Mouse (Mus musculus) neural tube, embryonic 12.5 days (tissue): ENCODE results near the gene Eddm3b. TPM values are rescaled to one million over a fixed set of nuclear protein-coding genes. Genes with fewer than 3 reads are reported as not detected.

Experiments used
- ATAC-seq: fragments of 200-750 bp; cut with Nextera tagmentation; 2 replicates; pipeline ENCODE4 v1.8.0; 2017; ENCODE audit warnings: low read depth, mild to moderate bottlenecking, moderate TSS enrichment, moderate library complexity; ENCODE audit not compliant: low FRiP score
- H3K27ac ChIP-seq: fragments of 300-500 bp; sonication (generic); 2 replicates; pipeline ENCODE4 v1.5.1; 2016
- H3K27me3 ChIP-seq: fragments of 300-500 bp; sonication (generic); replicated peaks from 2 replicates; pipeline ENCODE4 v1.6.1; 2016; ENCODE audit warnings: mild to moderate bottlenecking
- H3K36me3 ChIP-seq: fragments of 300-500 bp; sonication (generic); 2 replicates; pipeline ENCODE4 v1.6.1; 2016; ENCODE audit warnings: mild to moderate bottlenecking
- H3K4me1 ChIP-seq: fragments of 300-500 bp; sonication (generic); 2 replicates; pipeline ENCODE4 v1.6.1; 2016
- H3K4me2 ChIP-seq: fragments of 300-500 bp; sonication (generic); replicated peaks from 2 replicates; pipeline ENCODE4 v1.6.1; 2016; ENCODE audit warnings: mild to moderate bottlenecking
- H3K4me3 ChIP-seq: fragments of 300-500 bp; sonication (generic); 2 replicates; pipeline ENCODE4 v1.5.1; 2016
- H3K9ac ChIP-seq: fragments of 300-500 bp; sonication (generic); 2 replicates; pipeline ENCODE4 v1.6.1; 2016; ENCODE audit warnings: mild to moderate bottlenecking
- H3K9me3 ChIP-seq: fragments of 300-500 bp; sonication (generic); 2 replicates; pipeline ENCODE4 v1.6.1; 2016; ENCODE audit warnings: mild to moderate bottlenecking
- WGBS: fragments of 180-500 bp; shearing (Covaris S2); methylation state at CpG from one replicate; pipeline ENCODE4 v1.1.7; 2016; 5-methylcytosine and 5-hydroxymethylcytosine counted together
- polyA plus RNA-seq: library from polyadenylated mRNA; unstranded; fragments of >200 nt; fragmentation: Nextera tagmentation; extraction: Ambion mirVana; gene quantifications from 2 replicates; pipeline ENCODE4 v1.2.1, GENCODE M21; 2016

Eddm3b gene
- polyA plus RNA-seq, 1 experiment from 2014 or later = not detected

DNA sequence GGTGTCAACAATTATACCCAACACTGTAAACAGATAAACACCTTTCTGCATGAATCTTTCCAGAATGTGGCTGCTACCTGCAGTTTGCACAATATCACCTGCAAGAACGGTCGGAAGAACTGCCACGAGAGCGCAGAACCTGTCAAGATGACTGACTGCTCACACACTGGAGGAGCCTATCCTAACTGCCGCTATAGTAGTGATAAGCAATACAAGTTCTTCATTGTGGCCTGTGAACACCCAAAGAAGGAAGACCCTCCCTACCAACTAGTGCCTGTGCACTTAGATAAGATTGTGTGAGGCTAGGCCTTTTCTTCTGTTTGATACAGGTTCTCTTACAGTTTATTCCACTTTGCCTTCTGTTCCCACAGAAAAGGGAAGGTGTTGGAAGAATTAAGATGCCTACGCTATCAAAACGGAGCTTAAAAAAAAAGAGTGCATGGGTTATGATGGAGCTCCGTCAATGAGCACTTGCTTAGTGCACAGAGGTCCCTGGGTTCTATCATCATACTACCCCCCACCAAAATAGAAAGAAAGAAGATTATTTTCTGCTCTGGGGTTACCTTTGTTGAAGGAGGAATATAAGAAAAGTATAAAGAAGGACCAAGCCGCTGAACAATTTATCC is 16.2 kb downstream of the Eddm3b start:
- Histone ChIP-seq H3K4me2 (no peak overlapping the region), H3K4me1 (no peaks in the 10 kb centered on the region), H3K9me3 (no peaks in the 10 kb centered on the region), H3K9ac (no peak overlapping the region), H3K27me3 (no peaks in the 10 kb centered on the region), H3K4me3 (no peak overlapping the region), H3K36me3 (no peaks in the 10 kb centered on the region), H3K27ac (no peak overlapping the region)
- WGBS = 95% methylated on average over 9 of the region's 9 CpGs
- ATAC-seq = no peak

DNA sequence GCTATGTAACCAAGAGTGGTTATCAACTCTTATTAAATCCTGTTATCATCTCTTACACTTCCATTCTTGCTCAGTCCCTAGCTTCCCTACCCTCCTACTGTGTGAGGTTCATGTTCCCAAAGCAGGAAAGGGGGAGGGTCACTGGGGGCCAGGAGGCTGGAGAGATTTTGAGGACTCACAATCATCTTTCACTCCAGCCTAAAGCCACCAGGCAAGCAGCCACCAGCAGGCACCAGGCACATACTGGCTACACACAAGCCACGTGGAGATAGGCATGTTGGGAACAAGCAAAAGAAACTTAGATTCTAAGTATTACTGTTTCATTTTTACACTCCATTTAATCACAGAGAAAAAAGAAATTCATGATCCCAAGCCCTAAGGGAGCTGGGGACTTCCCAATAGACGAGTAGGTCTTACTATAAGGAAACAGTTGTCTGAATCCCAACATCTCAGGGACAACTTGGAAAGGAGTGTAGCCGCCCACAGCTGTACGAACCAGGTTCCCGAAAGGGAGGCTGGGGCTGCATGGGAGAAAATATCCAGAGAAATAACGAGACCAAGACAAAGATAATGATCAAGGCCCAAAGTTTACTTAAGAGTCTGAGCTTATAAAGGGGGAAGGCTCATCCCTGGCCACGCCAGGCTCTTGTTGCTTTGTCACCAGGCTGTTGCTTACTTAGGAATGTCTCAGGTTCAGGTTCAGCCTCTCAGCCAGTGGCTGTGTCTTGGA is 17.0 kb downstream of the Eddm3b start:
- no peaks in the 10 kb centered on the region for H3K27me3 ChIP-seq
- H3K27ac ChIP-seq = no peak overlapping the region
- H3K9me3 ChIP-seq = no peaks in the 10 kb centered on the region
- ATAC-seq = no peak
- no peak overlapping the region for H3K9ac ChIP-seq
- no peaks in the 10 kb centered on the region for H3K4me1 ChIP-seq
- 82% methylated on average over 7 of the region's 7 CpGs for WGBS
- no peak overlapping the region for H3K4me2 ChIP-seq
- H3K36me3 ChIP-seq = no peaks in the 10 kb centered on the region
- no peak overlapping the region for H3K4me3 ChIP-seq

DNA sequence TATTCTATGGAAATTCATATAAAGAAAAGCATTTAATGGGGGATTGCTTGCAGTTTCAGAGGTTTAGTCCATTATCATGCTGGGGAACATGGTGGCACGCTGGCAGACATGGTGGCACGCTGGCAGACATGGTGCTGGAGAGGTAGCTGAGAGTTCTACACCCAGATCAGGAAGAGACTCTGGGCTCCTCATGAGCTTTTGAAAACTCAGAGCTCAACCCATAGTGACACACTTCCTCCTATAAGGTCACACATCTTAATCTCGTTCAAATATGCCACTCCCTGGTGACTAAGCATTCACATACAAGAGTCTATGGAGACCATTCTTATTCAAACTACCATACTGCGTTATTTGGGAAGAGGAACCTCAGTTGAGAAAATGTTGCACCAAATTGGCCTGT is 18.1 kb downstream of the Eddm3b start:
- H3K4me2 ChIP-seq = no peak overlapping the region
- no peak for ATAC-seq
- 95% methylated on average over 4 of the region's 4 CpGs for WGBS
- no peak overlapping the region for H3K9ac ChIP-seq
- H3K4me1 ChIP-seq = no peaks in the 10 kb centered on the region
- no peaks in the 10 kb centered on the region for H3K27me3 ChIP-seq
- no peak overlapping the region for H3K27ac ChIP-seq
- no peak overlapping the region for H3K4me3 ChIP-seq
- no peaks in the 10 kb centered on the region for H3K9me3 ChIP-seq
- no peaks in the 10 kb centered on the region for H3K36me3 ChIP-seq

DNA sequence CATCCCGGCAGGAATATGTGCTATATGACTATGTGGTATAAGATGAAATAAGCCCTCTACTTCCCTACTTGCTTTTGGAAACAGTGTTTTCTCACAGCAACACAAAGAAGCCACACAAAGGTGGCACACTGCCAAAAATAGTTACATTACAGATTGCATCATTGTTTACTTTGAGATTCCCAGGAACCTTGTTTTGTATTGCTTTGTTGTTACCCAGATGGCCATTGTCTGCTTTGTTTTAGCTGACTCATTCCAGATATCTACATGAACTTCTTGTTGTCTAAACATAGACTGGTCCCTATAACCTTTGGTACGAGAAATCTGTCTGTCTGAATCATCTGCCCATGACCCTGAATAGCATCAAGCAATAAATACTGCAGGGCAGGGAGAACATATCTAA is 26.1 kb downstream of the Eddm3b start:
- Histone ChIP-seq H3K4me2 (no peak overlapping the region), H3K27me3 (no peaks in the 10 kb centered on the region), H3K9me3 (no peaks in the 10 kb centered on the region), H3K4me1 (no peaks in the 10 kb centered on the region), H3K36me3 (no peaks in the 10 kb centered on the region), H3K9ac (no peak overlapping the region), H3K4me3 (no peak overlapping the region), H3K27ac (no peak overlapping the region)
- 80% methylated on average over 2 of the region's 2 CpGs for WGBS
- no peak for ATAC-seq

DNA sequence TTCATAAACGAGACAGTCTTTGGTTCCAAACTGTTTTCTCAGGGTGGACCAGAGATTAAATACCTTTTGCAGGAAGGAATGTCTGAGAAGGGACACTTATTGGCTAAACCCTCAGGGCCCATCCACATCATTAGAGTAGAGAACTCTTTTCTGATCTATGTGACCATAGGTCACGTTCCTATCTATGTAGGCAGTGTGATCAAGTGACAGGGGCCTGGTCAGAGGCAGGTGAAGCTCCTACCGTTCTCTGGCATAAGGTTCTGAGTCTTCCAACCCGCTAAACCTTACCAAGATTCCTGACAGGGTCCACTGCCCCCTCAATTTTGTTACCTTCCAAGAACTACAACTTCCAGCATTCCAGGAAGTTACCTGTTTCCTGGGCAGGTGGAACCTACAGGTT is 27.9 kb downstream of the Eddm3b start:
- H3K4me2 ChIP-seq = no peak overlapping the region
- whole genome bisulfite sequencing = 84% methylated on average over 4 of the region's 4 CpGs
- peaks cover 4% of the 10 kb centered on the region; the same call in 1 of the 2 replicates for H3K4me1 ChIP-seq
- no peaks in the 10 kb centered on the region for H3K27me3 ChIP-seq
- H3K9me3 ChIP-seq = no peaks in the 10 kb centered on the region
- no peak overlapping the region for H3K4me3 ChIP-seq
- H3K27ac ChIP-seq = no peak overlapping the region
- H3K9ac ChIP-seq = no peak overlapping the region
- no peak for ATAC-seq
- no peaks in the 10 kb centered on the region for H3K36me3 ChIP-seq

DNA sequence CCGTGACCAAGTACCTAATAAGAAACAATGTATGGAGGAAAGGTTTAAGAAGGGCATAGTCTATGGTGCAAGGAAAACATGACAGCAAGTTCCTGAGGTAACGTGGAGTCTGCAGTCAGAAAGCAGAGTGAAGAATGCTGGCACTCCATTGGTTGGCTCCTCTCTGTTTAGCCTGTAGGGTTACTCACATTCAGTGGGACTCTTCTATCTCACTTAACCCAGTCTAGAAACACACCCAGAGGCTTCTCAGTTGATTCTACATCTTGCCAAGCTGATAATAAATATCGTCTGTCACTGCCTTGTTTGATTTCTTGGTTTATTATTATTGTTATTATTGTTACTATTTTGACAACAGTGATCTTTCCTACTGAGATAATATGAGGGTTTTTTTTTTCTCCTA is 28.3 kb downstream of the Eddm3b start:
- Histone ChIP-seq H3K27me3 (no peaks in the 10 kb centered on the region), H3K4me3 (no peak overlapping the region), H3K27ac (no peak overlapping the region), H3K4me2 (no peak overlapping the region), H3K36me3 (no peaks in the 10 kb centered on the region), H3K4me1 (peaks cover 4% of the 10 kb centered on the region; the same call in 1 of the 2 replicates), H3K9me3 (no peaks in the 10 kb centered on the region), H3K9ac (no peak overlapping the region)
- WGBS = 81% methylated on average over 3 of the region's 3 CpGs
- ATAC-seq = no peak

DNA sequence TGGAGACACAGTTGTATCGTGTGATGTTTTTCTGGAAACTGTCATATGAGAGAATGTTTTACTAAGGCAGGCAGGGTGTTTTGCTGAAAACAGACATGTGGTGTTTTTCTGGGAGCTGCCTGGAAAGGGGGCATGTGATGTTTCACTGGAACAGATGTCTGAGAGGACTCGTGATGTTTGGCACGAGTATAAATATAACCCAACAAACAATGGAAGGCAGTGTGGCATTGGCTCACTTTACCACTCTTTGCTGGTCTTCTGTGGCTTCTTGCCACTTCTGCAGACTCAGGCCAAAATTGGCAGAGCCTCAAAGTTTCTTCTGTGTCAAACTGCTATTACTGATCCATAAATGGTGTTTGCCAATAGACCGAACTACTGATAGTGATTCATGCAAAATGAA is 29.1 kb downstream of the Eddm3b start:
- ATAC-seq = no peak
- WGBS = 84% methylated on average over 4 of the region's 4 CpGs
- Histone ChIP-seq H3K4me1 (peaks cover 4% of the 10 kb centered on the region; the same call in 1 of the 2 replicates), H3K27ac (no peak overlapping the region), H3K9ac (no peak overlapping the region), H3K4me3 (no peak overlapping the region), H3K4me2 (no peak overlapping the region), H3K27me3 (no peaks in the 10 kb centered on the region), H3K36me3 (no peaks in the 10 kb centered on the region), H3K9me3 (no peaks in the 10 kb centered on the region)

DNA sequence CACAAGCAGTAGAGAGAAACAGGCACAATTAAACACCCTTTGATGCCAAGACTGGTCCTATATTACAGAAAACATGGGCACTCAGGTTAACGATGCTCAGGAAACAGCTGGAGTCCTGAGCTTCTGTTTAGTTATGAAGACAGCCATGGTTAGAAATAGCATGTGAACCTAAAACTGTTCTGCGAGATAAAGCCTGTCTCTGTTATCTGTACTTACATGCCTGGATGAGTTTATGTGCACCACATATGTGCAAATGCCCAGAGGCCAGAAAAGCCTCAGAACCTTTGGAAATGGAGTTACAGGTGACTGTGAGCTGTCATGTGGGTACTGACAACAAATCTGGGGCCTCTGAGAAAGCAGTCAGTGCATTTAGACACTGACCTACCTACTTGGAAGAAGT is 29.7 kb downstream of the Eddm3b start:
- H3K9me3 ChIP-seq = no peaks in the 10 kb centered on the region
- no peak for ATAC-seq
- peaks cover 4% of the 10 kb centered on the region; the same call in 1 of the 2 replicates for H3K4me1 ChIP-seq
- H3K36me3 ChIP-seq = no peaks in the 10 kb centered on the region
- H3K9ac ChIP-seq = no peak overlapping the region
- no peak overlapping the region for H3K27ac ChIP-seq
- H3K4me2 ChIP-seq = no peak overlapping the region
- no peak overlapping the region for H3K4me3 ChIP-seq
- no peaks in the 10 kb centered on the region for H3K27me3 ChIP-seq
- 82% methylated on average over 2 of the region's 2 CpGs for WGBS

DNA sequence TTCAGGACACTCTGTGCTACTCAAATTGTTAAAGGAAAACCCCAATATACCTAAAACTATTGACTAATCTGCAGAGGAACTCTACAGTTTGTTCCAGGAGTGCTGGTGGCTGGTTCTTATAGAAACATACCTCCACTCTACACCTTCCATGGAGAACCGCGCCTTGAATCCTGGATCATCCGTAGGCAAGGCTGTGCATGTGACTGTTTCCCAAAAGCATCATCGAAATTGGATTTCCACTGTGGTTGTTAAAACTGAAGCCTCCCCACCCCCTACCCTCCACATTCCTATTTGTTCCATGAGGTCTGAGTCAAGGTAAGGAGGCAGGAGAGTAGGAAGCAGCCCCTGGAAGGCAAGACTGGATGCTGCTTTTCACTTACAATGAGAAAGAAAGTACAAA is 30.2 kb downstream of the Eddm3b start:
- Histone ChIP-seq H3K9me3 (no peaks in the 10 kb centered on the region), H3K4me3 (no peak overlapping the region), H3K27me3 (no peaks in the 10 kb centered on the region), H3K36me3 (no peaks in the 10 kb centered on the region), H3K9ac (no peak overlapping the region), H3K4me2 (no peak overlapping the region), H3K4me1 (peaks cover 4% of the 10 kb centered on the region; the same call in 1 of the 2 replicates), H3K27ac (no peak overlapping the region)
- no peak for ATAC-seq
- WGBS = 97% methylated on average over 4 of the region's 4 CpGs

DNA sequence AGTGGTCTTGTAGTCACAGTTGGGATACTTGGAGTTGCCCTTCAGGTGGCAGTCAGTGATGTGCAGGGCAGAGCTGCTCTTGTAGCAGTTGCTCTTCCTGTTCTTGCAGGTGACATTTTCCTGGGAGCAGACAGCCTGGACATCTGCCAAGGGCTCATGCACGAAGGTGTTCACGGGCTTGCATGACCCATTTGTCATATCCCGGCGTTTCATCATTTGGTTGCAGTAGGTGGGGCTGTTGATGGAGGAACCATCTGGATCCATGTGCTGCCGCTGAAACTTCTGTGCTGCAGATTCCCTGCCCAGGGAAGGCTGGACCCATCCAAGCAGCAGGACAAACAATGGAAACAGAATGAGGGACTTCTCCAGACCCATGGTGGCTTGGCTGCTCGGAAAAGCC is 31.3 kb downstream of the Eddm3b start:
- H3K4me3 ChIP-seq = no peak overlapping the region
- WGBS = 87% methylated on average over 6 of the region's 6 CpGs
- no peak for ATAC-seq
- no peaks in the 10 kb centered on the region for H3K27me3 ChIP-seq
- H3K36me3 ChIP-seq = no peaks in the 10 kb centered on the region
- no peak overlapping the region for H3K4me2 ChIP-seq
- no peak overlapping the region for H3K27ac ChIP-seq
- H3K9me3 ChIP-seq = no peaks in the 10 kb centered on the region
- H3K9ac ChIP-seq = no peak overlapping the region
- H3K4me1 ChIP-seq = peaks cover 4% of the 10 kb centered on the region; the same call in 1 of the 2 replicates

DNA sequence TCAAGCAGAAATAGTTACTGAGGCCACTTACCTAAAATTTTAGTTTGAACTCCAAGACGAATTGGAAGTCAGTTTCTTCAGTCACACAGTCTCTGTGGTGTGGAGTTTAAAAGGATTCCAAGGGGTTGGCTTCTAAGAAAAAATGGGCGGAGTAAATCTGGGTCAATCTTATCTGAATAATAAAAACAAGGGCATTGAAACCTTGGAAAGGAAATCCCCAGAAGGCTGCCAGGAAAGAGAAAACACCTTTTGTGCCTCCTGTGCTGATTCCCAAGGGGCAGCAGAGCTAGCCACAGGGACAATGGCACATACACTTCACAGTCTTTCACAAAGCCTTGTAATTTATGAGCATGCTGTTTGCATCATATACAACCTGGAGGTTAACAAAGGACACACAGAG is 32.5 kb downstream of the Eddm3b start, which contains the start of gene Rnase1:
TSS of gene Rnase1 (minus strand) at position 101 of the 400 bp plus-strand sequence.
- no peaks in the 10 kb centered on the region for H3K27me3 ChIP-seq
- no peak for ATAC-seq
- H3K27ac ChIP-seq = no peak within 1 kb of the TSS
- no peak within 1 kb of the TSS for H3K4me3 ChIP-seq
- 34% methylated on average over 2 of the region's 2 CpGs for WGBS
- H3K4me1 ChIP-seq = peaks cover 4% of the 10 kb centered on the region; the same call in 1 of the 2 replicates
- H3K4me2 ChIP-seq = no peak within 1 kb of the TSS
- H3K9ac ChIP-seq = no peak within 1 kb of the TSS
- H3K9me3 ChIP-seq = no peaks in the 10 kb centered on the region
- H3K36me3 ChIP-seq = no peaks in the 10 kb centered on the region

DNA sequence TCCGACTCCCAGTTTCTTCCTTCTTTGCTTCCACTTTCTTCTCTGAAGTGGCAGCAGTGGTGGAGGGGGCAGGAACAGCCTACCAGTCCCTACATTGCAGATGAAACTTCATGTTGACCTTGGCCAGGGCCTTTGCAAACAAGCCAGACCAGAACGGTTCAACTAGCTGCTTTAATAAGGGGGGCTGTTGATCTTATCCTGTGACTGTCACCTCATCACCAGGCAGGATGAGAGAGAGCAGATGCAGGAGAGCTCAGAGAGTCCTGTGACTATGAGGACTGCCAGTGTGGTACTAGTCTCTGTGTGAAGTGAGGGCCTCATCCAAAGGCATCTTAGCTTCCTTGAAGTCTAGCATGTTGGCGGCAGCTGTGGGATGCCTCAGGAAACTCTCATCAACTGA is 33.8 kb downstream of the Eddm3b start:
- H3K36me3 ChIP-seq = no peaks in the 10 kb centered on the region
- no peak for ATAC-seq
- peaks cover 4% of the 10 kb centered on the region; the same call in 1 of the 2 replicates for H3K4me1 ChIP-seq
- no peak overlapping the region for H3K9ac ChIP-seq
- no peaks in the 10 kb centered on the region for H3K9me3 ChIP-seq
- no peaks in the 10 kb centered on the region for H3K27me3 ChIP-seq
- no peak overlapping the region for H3K4me2 ChIP-seq
- no peak overlapping the region for H3K27ac ChIP-seq
- WGBS = 72% methylated on average over 3 of the region's 3 CpGs
- no peak overlapping the region for H3K4me3 ChIP-seq

DNA sequence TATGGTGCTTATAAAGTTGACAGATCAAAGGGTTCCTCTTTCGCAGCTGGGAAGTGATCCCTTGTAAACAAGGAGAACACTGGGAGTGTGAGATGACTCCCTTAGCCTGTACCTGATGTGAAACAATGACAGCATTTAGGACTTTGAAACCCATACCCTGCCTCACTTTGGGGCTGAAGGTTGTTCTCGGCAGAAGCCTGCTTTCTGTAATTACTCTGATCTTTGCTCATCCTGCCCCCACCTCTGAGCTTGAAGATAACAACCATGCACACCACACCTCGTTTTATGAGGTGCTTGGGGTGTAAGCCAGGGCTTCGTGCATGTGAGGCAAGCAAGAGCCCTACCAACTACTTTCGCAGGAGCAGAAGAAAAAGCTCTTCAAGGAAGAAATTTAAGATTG is 34.9 kb downstream of the Eddm3b start:
- H3K4me1 ChIP-seq = peaks cover 4% of the 10 kb centered on the region; the same call in 1 of the 2 replicates
- no peaks in the 10 kb centered on the region for H3K27me3 ChIP-seq
- no peak overlapping the region for H3K4me2 ChIP-seq
- no peak overlapping the region for H3K4me3 ChIP-seq
- no peaks in the 10 kb centered on the region for H3K36me3 ChIP-seq
- no peak overlapping the region for H3K27ac ChIP-seq
- H3K9ac ChIP-seq = no peak overlapping the region
- ATAC-seq = no peak
- no peaks in the 10 kb centered on the region for H3K9me3 ChIP-seq
- WGBS = 53% methylated on average over 5 of the region's 5 CpGs
